Mouse (Mus musculus) adrenal gland, postnatal 10 days (tissue): Measurements from ENCODE around the gene Cggbp1. TPM values are rescaled to one million over a fixed set of nuclear protein-coding genes. Genes with fewer than 3 reads are reported as not detected.
A peak's percentile ranks its signal among the peaks of the same experiment; 100 is the strongest.

Experiments
- DNase-seq: peaks from one replicate; pipeline ENCODE4 v3.0.0; 2021; ENCODE audit warnings: mixed read lengths
- total RNA-seq, 2 experiments: library from RNA; stranded (reverse); gene quantifications; 2 replicates each; pipeline ENCODE4 v1.2.3; 2021

Cggbp1 gene
- total RNA-seq, 2 experiments from 2014 or later = 109 to 115 TPM

DNA sequence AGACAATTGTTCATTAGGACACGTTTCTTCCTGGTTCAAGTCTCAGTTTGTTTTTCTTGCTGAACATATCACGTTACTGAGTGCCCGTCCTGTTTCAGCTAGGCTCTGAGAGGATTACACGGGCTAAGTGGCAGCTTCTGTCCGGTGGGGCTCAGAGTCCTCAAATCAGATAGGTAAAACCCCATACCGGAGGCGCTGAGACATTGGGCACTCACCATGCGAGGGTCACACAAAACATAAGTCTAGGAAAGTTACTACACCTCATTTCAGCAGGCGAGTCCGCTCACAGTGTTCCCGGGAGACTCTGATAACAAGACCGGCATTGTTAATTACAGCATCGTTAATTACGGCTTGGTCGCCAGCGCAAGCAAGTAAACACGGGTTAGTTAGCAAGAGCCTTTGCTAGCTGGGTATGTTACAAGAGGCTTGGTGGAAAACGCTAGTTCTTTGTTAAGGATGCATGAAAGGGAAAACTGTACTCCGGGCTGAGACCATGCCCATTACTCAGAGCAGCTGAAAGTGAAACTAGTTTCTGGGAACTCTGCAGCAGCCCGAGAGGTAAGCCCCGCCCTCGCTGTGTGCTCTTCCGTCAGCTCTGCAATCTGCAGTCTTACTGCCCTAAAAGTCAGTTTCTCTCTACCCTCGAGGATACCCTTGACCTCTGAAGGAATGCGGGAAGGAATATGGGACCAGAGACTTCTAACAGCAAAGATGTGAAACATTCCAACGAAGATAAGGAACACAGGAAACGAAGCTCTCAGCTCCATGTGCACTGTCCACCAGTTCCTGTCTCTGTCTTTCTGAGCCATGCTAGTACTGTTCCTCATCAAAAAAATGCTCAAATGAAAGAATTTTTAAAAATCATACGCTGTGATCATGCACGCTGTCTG is 21.9 kb downstream of the Cggbp1 start:
- peak; percentile 76 for DNase-seq

DNA sequence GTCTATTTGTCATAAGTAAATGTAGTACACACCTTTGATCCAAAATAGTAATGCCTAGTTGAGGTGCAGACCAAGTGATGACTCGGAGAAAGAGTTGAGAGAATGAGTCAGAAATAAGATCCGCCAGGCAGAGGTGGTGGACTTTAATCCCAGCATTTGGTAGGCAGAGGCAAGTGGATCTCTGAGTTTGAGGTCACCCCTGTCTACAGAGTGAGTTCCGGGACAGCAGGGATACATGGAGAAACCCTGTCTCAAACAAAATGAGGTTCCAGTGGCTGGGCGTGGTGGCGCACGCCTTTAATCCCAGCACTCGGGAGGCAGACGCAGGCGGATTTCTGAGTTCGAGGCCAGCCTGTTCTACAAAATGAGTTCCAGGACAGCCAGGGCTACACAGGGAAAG is 23.6 kb downstream of the Cggbp1 start:
- no peak for DNase-seq

DNA sequence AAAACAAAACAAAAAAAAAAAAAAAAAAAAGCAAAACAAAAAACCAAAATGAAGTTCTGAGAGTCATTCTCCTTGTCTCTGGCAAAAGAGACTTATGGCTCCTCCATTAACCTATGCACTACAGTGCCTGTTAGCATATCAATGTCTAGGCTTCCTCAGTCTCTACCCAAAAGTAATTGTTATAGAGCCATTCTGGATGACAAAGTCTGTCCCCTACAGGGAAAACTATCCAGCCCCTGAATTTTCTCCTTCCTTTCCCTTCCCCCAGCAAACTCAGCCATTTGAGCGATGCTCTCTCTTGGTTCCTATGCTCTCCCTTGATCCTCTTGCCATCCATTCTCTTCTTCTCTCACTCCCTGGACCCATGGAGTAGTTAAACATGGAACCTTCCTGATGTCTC is 24.0 kb downstream of the Cggbp1 start:
- no peak for DNase-seq

DNA sequence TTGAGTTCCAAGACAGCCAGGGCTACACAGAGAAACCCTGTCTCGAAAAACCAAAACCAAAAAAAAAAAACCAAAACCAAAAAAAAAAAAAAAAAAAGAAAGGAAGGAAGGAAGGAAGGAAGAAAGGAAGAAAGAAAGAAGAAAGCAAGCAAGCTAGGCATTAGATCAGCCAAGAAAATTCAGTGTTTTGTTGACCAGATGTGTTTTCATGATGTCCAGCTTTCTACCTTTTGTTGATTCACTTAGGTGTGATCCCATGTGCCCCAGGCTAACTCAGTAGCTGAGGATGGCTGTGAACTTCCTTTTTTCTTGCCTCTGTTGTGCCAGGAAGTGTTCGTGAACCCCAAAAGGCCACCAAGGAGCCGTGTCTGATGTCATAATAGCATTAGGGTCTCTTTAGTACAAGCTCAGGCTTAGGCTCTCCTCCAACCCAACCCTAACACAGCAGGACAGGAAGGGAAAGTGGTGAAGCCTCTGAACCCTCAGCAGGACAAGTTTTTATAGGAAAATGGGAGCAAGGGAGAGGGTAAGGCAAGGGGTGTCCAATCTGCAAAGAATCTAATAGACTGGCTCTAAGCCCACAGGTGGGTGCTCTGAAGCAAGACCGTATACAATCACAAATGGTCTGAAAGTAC is 25.0 kb downstream of the Cggbp1 start:
- DNase-seq = no peak

DNA sequence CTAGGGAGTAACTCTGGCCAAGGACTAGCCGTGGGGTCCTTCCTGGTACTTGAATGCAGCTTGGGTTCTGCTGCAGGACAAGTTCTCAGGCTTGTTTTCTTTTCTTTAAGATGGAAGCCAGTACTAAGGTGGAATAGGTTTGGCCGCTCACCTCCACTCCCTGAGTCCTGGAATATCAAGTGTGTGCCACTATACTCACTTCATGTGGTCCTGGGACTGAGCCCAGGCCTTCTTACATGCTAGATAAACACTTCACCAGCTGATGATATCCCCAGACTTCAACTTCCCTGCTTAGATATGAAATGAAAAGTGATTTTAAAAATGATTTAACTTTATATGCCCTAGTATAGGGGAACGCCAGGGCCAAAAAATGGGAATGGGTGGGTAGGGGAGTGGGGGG is 25.5 kb downstream of the Cggbp1 start:
- no peak for DNase-seq

DNA sequence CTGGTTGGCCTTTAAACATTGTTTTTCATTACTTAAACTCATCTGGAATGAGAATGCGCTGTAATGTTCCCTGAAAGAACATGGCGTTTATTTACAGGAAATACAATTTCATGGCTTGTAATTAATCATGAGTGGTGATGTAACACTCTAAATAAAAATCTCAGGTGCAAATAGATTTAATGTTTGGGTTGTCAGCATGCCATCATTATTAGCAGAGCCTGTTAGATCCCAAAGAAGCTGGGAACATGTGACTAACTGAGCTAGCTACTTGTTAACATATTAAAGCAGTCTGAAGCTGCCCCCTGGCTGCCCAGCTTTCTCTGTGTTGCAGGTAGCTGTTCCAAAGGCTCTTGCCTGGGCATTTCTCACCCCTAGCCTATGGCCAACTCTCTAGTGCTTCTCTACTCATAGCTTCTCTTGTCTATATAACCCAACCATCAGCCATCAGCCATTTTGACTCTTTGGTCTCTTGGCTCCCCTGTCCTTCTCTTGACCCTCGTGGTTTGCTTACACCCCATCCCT is 26.9 kb downstream of the Cggbp1 start:
- no peak for DNase-seq

DNA sequence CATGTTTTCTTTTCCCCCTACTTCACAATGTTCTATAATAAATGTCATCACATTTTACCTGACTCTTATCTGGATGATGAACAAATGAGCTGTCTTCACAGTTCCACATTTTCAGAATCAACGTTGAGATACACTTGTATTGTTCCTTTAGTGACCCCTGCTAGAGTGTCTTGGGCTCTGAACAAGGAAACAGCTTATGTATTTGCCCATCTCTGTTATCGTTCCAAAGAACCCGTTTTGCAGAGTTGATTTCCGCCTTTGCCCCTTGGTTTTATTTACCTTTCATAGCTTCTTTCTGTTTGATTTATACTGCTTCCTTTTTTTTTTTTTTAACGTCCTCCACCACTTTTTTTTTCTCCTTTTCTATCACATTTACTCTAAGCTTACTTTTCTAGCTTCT is 27.9 kb downstream of the Cggbp1 start:
- no peak for DNase-seq

DNA sequence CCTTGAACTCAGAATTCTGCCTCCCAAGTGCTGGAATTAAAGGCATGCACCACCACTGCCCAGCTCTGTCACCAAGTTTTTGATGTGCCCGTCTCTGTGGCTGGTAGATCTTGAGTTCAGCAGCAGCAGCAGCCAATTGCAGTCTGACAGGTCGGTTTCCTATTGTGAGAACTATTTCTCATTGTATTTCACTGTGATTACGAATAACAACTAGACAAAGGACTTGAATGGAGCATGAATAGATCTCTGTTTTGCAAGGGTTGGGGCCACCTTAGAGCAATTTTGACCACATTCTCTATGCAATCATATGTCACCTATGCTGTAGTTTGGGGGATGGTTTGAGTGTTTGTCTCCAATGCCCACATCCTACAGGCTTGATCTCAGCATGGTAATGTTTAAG is 29.2 kb downstream of the Cggbp1 start:
- DNase-seq = no peak

DNA sequence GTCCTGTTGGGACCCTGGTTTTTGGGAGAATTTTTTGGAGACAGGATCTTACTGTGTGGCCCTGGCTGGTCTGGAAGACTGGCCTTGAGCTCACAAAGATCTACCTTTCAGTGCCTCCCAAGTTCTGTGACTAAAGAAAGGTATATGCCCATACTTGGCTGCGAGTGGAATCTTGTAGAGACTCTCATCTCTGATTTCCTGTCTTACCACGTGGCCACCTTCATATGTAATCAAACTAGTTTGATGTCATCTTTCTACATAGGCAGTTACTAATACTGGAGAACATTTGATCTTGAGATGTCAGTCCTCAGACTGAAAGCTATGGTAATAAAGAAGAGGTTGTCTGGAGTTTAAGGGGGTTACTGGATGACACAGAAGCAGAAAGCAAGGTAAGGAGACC is 29.6 kb downstream of the Cggbp1 start:
- no peak for DNase-seq

DNA sequence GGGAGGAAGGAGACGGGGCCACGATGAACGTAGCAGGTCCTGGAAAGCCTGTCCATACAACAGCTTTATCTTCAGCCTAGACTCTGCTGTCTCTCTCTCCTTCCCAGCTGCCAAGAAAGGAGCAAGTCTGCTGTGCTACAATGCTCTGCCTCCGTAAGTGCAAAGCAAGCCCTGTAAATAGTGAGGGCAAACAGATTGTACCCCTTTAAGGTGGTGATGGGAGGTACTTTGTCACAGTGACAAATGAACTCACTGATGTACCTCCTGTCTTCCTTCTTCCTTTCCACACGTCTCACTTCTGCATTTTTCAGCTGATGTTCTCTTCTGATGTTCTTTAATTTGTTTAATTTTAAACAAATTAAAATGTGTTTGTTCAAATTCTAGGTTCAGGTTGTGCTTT is 32.1 kb downstream of the Cggbp1 start:
- peak; percentile 31 for DNase-seq

DNA sequence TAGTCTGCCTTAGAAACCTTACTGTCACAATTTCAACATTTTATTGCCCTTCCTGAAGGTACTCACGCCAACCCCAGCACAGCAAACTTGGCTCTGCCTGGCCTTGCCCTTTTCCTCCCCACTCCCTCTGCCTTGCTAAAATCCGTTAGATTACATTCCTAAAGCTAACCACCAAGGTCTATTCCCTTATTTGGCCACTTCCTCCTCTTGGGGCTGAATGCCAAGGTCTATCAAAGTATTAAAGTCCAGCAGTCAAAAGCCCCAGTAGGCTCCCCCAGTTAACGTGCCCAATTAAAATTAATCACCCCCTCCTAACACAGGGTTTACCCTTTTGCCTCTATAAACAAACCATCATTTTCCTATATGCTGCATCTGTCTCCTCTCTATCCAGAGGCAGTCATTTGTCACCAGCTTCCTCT is 32.6 kb downstream of the Cggbp1 start:
- DNase-seq = peak; percentile 76

DNA sequence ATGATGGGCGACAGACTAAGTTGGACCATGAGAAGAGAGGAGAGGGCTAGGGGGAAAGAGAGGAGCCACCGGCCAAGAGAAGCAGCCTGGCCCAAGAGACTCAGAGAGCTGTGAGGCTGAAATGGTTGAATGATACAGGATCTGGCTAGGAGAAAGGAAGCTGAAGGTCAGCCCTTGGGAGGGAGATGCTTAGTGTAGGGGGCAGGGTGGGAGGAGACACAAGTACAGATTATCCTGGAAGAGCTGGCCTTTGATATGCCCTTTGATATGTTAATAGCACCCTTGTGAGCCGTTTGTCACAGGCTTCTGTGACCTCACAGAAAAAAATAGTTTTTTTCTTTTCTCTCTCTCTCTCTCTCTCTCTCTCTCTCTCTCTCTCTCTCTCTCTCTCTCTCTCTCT is 33.3 kb downstream of the Cggbp1 start:
- DNase-seq = peak; percentile 62

DNA sequence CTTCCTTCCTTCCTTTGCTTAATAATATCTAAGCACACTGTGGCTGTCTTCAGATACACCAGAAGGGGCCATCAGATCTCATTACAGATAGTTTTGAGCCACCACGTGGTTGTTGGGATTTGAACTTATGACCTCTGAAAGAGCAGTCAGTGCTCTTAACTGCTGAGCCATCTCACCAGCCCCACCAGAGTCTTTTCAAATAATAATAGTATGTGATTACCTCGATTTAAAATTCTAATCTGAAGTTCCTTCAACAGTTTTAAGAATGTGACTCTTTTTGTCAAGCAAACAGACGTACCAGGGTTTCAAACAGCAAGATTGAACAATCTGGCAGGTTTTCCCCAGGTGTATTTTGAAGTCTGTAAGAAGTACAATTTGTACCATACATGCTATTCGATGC is 33.8 kb downstream of the Cggbp1 start:
- DNase-seq = no peak

DNA sequence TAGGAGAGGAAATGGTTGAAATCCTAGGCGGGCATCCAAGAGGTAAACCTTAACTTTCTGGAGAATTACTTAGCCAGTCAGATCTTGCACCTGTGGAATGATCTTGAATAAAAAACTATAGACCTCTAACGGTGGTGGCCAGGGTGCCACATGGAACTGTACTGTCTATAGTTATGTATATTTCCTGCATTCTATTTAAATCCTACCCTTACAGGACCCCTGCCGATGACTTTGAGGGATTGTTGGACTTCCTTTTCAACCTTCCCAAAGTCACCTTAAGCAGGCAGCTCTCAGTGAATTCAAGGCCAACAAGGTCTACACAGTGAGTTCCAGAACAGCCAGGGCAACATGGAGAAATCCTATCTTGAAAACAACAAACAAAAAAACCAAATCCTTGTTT is 37.7 kb downstream of the Cggbp1 start:
- no peak for DNase-seq

DNA sequence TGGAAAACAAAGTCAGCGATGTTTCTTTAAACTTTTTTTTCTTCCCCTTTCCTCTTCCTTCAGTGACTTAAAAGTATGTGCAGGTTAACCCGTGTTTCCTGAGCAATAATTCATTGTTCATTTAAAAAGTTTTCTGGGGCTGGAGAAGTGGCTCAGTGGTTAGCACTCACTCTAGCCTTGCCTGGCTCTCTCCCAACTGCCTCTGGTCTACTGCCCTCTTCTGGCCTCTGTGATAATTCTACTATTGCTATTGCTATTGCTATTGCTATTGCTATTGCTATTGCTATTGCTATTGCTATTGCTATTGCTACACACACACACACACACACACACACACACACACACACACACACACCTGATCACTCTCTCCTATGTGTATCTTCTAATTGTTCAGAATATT is 47.3 kb downstream of the Cggbp1 start:
- peak; percentile 53 for DNase-seq

DNA sequence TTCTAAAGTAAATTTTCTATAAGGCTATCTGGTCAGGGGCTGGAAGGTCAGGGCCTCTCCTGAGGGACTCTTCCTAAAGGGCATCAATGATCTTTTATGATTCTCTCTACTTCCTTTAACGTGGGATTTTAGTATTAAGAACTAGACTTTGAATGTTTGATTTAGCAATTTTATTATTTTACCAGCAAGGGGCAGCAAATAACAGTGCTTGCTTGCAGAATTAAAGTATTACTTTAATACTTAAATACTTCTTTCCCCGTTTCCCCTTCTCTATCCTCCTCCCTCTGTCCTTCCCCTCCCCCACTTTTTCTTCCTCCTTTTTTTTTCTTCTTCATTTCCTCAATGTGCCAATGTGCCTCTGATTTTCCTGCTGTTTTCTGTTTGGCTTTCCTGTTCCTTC is 51.5 kb downstream of the Cggbp1 start:
- DNase-seq = no peak

DNA sequence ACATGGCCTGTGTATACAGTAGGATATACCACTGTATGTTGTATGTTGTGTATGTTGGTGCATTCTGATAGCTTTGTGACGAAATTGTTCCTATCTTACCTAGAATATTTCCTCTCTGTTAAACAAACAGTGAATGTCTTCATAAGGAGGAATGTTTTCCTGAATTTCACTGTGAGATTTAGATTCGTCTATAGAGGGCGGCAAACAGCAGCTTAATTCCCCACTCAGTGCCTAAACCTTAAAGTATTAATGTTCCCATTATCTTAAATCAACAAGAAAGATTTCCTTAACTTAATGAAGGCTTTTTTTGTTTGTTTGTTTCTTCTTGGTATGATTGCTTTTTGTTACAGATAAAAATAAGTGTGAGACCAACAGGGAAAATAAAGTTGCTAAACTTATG is 55.3 kb downstream of the Cggbp1 start:
- peak; percentile 15 for DNase-seq

DNA sequence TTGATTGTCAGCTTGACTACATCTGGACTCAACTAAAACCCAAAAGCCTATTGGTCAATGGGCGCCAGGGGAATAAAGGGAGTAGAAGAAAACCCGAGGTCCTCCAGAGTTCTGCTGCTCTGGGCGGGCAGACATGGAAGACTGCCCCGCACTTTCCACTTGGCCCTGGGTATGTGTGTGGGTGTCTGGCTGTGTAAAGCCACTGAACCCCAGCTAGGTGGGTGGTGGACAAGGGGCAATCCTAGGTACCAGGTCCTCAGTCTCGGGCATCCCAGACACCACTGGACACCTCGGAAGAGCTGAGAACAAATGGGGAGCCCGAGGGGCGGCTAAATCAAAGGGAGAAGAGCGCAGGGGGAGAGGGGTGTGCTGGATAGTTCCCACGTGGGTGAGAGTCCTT is 57.0 kb downstream of the Cggbp1 start:
- no peak for DNase-seq

Other genes with a start within 250 kb of the Cggbp1 start
- gene Csnka2ip, start 249.6 kb upstream of the Cggbp1 start, total RNA-seq = not detected
- 10 to 100 TPM; 28.4 to 33.0 TPM for gene 4930453N24Rik, start 80.8 kb upstream of the Cggbp1 start, total RNA-seq
- gene Zfp654, start 344 bp upstream of the Cggbp1 start, total RNA-seq = 10 to 100 TPM; 15.4 to 16.7 TPM